Mouse (Mus musculus) central nervous system, embryonic 18 days (tissue): ENCODE measurements around the gene Klk1. TPM values are rescaled to one million over a fixed set of nuclear protein-coding genes. Genes with fewer than 3 reads are reported as not detected.

Source experiments
- polyA plus RNA-seq: library from polyadenylated mRNA; depleted of rRNA; stranded (reverse); fragments of >200 nt; gene quantifications from 2 replicates; pipeline ENCODE4 v1.2.3, GENCODE M21; 2012; rRNA removed

The Klk1 gene
- not detected in 2 replicates for polyA plus RNA-seq

GRCm38 (mm10) chr7:44225076-44225475, at the start of gene Klk1:
Gene Klk1 (plus strand): TSS chr7:44225360.

GRCm38 (mm10) chr7:44187936-44188335, 37.2 kb upstream of the Klk1 start, which contains the start of gene Klk1b24:
Gene Klk1b24 (plus strand): TSS chr7:44188236.

GRCm38 (mm10) chr7:44197891-44198290, 27.3 kb upstream of the Klk1 start, which contains the start of gene Klk1b3:
Gene Klk1b3 (plus strand): TSS chr7:44198191.

GRCm38 (mm10) chr7:44207135-44207534, 18.0 kb upstream of the Klk1 start, which contains the start of gene Klk1b4:
Gene Klk1b4 (plus strand): TSS chr7:44207435.

GRCm38 (mm10) chr7:44215645-44216044, 9.5 kb upstream of the Klk1 start, which contains the start of gene Klk1b5:
Gene Klk1b5 (plus strand): TSS chr7:44215945.

GRCm38 (mm10) chr7:44235909-44236308, 10.7 kb downstream of the Klk1 start, which contains the start of gene Gm36864:
Gene Gm36864 (plus strand): TSS chr7:44236177.

GRCm38 (mm10) chr7:44246055-44246983, 21.2 kb downstream of the Klk1 start, which contains the start of the genes 1700028J19Rik and 2410002F23Rik:
Gene 1700028J19Rik (minus strand): TSS chr7:44246695.
Gene 2410002F23Rik (plus strand): TSS chr7:44246722.

GRCm38 (mm10) chr7:44257278-44257677, 32.1 kb downstream of the Klk1 start, which contains the start of gene Acp4:
Gene Acp4 (minus strand): TSS chr7:44257378.

GRCm38 (mm10) chr7:44261147-44261546, 36.0 kb downstream of the Klk1 start, which contains the start of gene Gm15517:
Gene Gm15517 (plus strand): TSS chr7:44261447.

Other genes starting within 250 kb of the Klk1 start
- not detected in 2 replicates for gene Klk1b9, start 249.3 kb upstream of the Klk1 start, polyA plus RNA-seq
- gene Klk1b11, start 229.5 kb upstream of the Klk1 start, polyA plus RNA-seq, result not detected in 2 replicates
- gene Klk1b26, start 213.2 kb upstream of the Klk1 start, polyA plus RNA-seq, result 0.08 TPM in 1 of 2 replicates, not detected in the other
- gene Klk1b27, start 173.1 kb upstream of the Klk1 start, polyA plus RNA-seq, result 0.07 TPM in 1 of 2 replicates, not detected in the other
- not detected in 2 replicates for gene Klk1b21, start 123.0 kb upstream of the Klk1 start, polyA plus RNA-seq
- not detected in 2 replicates for gene Klk1b22, start 112.7 kb upstream of the Klk1 start, polyA plus RNA-seq
- gene Klk1b16, start 88.6 kb upstream of the Klk1 start, polyA plus RNA-seq, result 0.05 TPM in 1 of 2 replicates, not detected in the other
- gene Klk1b24, start 37.1 kb upstream of the Klk1 start, polyA plus RNA-seq, result not detected in 2 replicates
- not detected in 2 replicates for gene Klk1b3, start 27.2 kb upstream of the Klk1 start, polyA plus RNA-seq
- gene Klk1b4, start 17.9 kb upstream of the Klk1 start, polyA plus RNA-seq, result not detected in 2 replicates
- gene Klk1b5, start 9.4 kb upstream of the Klk1 start, polyA plus RNA-seq, result not detected in 2 replicates
- gene Gm36864, start 10.8 kb downstream of the Klk1 start, polyA plus RNA-seq, result not detected in 2 replicates
- 1.3 and 1.7 TPM in 2 replicates for gene 1700028J19Rik, start 21.3 kb downstream of the Klk1 start, polyA plus RNA-seq
- gene 2410002F23Rik, start 21.4 kb downstream of the Klk1 start, polyA plus RNA-seq, result 296 and 311 TPM in 2 replicates
- not detected in 2 replicates for gene Acp4, start 32.0 kb downstream of the Klk1 start, polyA plus RNA-seq
- not detected in 2 replicates for gene Gm15517, start 36.1 kb downstream of the Klk1 start, polyA plus RNA-seq
- 2.7 and 7.5 TPM in 2 replicates for gene Clec11a, start 81.5 kb downstream of the Klk1 start, polyA plus RNA-seq
- gene Shank1, start 84.9 kb downstream of the Klk1 start, polyA plus RNA-seq, result 23.2 and 35.2 TPM in 2 replicates
- 55.4 and 56.4 TPM in 2 replicates for gene Syt3, start 158.7 kb downstream of the Klk1 start, polyA plus RNA-seq
- 4.7 and 5.2 TPM in 2 replicates for gene 1700008O03Rik, start 160.5 kb downstream of the Klk1 start, polyA plus RNA-seq
- gene Lrrc4b, start 203.7 kb downstream of the Klk1 start, polyA plus RNA-seq, result 229 and 267 TPM in 2 replicates
- gene Aspdh, start 240.0 kb downstream of the Klk1 start, polyA plus RNA-seq, result 13.8 and 16.1 TPM in 2 replicates
- gene Josd2, start 242.6 kb downstream of the Klk1 start, polyA plus RNA-seq, result 75.4 and 77.8 TPM in 2 replicates